Mouse (Mus musculus) cerebellum, adult 2 months (tissue): ENCODE measurements around the gene Cdsn.

Experiments
- CTCF ChIP-seq: fragments of 200-500 bp; IDR thresholded peaks from 2 replicates; pipeline ENCODE4 v1.5.1; 2011; ENCODE audit warnings: low read depth, mild to moderate bottlenecking, control low read depth, low read length, moderate library complexity, borderline replicate concordance; ENCODE audit not compliant: insufficient read depth
- POLR2A ChIP-seq: fragments of 200-500 bp; IDR thresholded peaks from 2 replicates; pipeline ENCODE4 v1.6.1; 2011; ENCODE audit warnings: low read length, control low read depth, borderline replicate concordance; ENCODE audit not compliant: insufficient read depth

GRCm38 (mm10) chr17:35549437-35550142 is 2.3 kb upstream of the Cdsn start:
- TF ChIP-seq CTCF (no peak), POLR2A (peak; percentile 37; the same call in 1 of the 2 replicates)
